Mouse (Mus musculus) WW6 (cell line): ENCODE results near the gene Vipr2.

Experiments used
- DNase-seq: peaks from one replicate; pipeline ENCODE4 v3.0.0-alpha.2; 2013; ENCODE audit warnings: low read depth, low spot score

Gene Vipr2

DNA sequence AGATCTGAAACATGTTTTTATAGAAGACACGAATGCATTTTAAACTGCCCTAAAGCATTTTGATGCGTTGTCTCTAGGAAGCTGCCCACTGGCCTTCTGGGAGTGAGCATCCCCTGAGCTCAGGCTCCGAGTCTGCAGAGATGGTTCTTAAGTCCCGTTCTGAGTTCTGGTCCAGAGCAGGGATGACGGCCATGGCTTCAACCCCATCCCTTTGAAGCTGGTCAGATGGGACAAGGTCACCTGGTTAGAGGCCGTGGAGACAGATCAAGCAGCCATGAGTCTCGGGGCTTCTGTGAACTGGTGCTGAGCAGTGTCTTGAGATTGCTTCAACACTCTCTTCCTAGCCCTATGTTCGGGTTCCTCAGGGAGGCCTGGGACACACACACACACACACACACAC, 19.6 kb downstream of the Vipr2 start:
- no peak for DNase-seq

DNA sequence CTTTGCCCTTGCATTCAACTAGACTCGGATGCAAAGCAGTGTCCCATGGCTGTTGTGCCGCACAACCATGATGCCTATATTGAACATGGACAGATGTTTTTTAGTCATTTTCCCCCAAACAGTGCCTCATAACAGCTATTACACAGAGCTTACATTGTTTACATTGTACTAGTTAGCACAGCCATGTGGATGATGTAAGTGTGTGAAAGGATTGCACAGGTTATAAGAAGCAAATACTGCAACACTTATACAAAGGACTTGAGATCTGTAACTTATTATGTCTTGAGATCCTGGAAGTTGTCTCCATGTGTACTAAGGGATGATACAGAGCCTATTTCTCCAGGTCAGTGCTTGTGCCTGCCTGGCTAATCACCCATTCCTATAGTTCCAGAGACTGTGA, 24.4 kb downstream of the Vipr2 start:
- DNase-seq, result no peak

DNA sequence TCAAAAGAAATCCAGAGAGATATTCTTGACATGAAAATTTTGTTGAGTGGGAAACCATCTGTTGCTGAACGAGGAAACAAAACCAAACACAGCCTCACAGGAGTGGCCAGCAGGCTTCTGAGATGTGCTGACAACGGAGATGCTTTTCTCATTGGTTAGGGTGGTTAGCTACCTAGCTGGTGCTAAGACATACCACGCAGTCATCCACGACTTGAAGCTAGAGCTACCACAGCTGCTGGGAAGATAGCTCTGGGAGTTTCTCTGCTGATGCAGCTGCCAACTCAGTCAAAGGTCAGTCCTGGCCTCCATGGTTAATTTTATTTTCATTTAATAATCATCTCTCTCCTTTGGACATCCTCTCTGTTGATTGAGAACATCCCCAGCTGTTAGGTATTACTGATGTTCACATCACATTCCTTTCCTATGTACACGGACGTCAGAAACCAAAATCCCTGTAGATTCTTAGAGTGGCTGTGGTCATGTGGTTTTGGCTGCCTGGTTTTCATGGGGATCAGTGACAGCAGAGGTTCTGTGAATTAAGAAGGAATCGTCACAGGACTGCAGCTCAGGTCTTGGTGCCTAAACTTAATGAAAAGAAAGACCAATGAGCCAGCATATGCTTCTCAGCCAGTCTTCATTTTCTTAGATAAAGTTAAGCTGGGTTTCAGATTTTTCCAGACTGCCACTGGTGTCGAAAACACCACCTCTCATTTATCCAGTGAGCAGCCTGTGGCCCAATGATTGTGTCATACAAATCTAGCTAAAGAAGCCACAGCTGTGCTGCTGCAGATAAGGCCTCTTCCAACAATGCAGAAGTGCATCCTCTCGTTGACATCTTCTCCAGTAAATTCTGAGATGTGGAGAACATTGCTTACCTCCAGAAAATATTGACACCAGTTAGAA, 32.2 kb downstream of the Vipr2 start:
- DNase-seq, result no peak

- DNase-seq, result no peak
These were observed 33.6 kb downstream of the Vipr2 start for GRCm38 (mm10) chr12:116111007-116111694.

DNA sequence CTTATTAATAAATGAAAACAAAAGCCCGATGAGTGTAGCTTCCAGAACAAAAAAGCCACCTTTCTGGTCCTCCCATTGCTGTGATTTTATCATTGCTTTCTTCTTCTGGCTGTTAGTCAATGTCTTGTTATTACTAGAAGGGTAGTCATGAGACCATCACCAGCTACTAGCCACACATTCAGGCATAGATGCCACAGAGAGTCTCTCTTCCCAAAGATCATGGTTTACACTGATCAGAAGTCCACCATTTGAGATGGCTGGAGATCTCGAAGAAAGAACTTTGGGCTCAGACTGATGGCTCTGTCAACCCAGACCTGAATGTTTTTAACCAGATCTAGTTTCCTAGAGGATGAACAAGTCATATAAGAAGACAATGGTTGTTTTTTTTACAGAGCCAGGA, 38.3 kb downstream of the Vipr2 start:
- no peak for DNase-seq

DNA sequence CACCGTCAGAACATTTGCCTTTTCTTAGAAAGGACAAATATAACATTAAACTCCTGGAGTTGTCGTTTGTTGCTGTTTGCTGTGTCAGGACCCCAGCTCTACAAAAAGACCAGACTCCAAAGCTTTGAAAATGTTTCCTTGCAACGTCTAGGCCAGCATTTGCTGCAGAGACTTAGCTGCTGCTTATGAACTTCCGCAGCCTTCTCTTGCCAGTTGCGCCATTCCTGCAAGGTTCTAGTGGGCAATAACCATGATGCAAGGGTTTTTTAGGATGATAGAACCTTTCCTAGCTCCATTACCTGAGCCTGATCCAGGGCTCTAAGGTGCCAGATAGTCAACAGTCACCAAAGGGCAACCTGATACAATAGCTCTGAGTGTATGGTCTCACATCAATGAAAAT, 38.9 kb downstream of the Vipr2 start:
- DNase-seq, result no peak

DNA sequence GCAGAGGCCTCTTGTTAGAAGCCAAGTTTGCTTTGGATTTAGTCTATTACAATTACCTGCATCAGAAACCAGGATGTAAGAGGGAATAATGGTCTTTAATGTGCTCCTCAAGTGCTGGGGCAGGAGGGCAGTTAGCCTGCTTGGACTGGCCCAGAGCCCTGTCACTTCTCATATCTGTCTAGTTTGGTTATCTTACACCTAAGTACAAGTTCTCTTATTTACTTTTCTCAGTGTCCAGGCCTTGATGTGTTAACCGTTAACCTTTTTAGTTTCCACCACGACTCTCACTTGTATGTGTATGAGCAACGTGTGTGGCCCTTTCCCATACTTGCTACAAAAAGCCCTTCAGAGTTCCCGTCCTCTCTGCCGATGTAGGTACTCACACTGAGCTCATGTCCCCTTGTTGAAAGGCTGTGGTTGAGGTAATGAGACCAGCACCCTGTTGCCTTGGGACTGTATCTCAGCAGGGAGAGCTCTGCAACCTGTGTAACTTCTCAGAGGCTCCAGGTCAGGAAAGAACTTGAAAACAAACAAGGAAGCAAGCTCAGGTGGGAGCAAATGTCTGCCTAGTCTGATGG, 39.9 kb downstream of the Vipr2 start:
- no peak for DNase-seq

DNA sequence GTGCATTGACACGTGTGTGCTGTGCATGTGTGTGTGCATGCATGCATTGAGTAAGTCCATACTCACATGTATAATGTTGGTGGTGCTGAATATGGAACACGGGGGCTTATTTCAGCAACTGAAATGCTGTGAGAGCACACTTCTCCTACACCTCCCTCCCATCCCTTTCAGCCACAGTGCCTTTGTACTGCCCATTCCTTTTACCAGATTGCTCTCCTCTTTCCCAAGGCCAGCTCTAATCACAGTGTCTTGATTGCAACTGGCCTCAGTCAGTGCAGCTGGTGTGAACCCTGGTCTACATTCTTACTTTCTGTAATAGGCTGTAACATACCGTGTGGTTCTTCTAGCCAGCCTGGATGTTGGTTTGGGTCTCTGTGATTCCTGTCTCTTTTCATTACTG, 41.5 kb downstream of the Vipr2 start:
- DNase-seq, result no peak

GRCm38 (mm10) chr12:116123786-116124185, 46.3 kb downstream of the Vipr2 start:
- no peak for DNase-seq

DNA sequence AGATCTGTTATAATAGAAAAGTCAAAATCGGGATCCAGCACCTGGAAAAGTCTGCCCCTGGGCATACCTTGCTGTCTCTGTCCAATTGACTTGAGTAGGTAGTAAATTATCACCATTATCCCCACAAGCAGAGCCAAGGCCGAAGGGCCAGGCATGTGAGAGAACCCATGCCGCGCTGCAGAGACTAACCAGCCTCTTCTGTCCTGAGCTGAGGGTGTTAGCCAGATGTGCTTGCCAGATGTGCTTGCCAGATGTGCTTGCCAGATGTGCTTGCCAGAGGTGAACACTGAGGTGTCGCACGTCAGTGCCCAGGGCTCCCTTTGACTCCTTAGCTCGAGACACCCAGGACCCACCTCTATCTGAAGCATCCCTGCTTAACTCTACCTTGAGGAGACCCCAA, 53.4 kb downstream of the Vipr2 start:
- DNase-seq, result no peak

GRCm38 (mm10) chr12:116132909-116133308, 55.4 kb downstream of the Vipr2 start:
- no peak for DNase-seq

DNA sequence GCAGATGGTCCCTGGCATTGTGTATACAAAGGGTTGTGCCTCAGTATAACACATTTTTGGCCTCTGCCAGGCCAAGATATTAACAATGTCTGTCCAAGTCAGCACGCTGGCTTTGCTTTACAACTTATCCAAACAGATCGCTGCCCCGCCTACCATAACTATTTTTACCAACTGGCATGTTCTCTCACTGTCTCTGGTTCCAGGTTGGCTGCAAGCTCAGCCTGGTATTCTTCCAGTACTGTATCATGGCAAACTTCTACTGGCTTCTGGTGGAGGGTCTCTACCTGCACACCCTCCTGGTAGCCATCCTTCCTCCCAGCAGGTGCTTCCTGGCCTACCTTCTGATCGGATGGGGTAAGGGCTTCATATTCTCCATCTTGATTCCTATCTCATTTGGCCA, 58.4 kb downstream of the Vipr2 start:
- no peak for DNase-seq

- DNase-seq, result no peak
These were observed 61.0 kb downstream of the Vipr2 start for GRCm38 (mm10) chr12:116138322-116139205.

DNA sequence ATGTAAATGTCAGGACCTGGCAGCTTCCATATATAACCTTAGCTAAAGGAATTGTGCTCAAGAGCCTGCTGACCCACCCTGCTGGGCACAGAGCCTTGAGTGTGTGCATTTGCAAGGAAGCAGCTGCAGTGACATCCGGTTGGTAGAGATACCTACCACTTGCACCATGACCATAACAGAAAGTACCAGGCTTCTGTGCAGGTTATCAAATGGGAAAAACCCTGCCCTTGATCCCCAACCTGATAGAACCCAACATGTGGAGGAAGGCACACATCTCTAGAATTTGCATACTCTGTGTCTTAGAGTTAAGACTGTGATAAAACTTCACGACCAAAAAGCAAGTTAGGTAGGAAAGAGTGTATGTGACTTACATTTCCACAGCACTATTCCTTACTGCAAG, 63.1 kb downstream of the Vipr2 start:
- no peak for DNase-seq

DNA sequence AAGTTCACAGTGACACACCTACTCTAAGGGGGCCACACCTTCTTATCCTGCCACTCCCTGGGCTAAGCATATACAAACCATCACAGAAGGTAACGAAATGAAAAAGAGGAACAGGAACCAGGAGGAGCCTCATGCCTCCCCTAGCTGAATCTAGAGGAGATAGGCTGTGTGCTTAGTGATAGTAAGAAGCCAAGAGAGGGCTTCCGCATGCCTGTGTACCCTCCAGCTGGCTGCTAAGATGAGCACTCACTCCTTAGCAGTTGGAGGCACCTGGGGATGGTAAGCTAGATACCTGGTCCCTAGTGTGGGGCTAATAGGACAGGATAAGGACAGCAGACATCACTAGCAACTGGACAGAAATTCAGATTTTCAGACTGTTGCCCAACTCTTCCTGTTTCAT, 64.3 kb downstream of the Vipr2 start:
- DNase-seq, result no peak

GRCm38 (mm10) chr12:116142464-116142863, 64.9 kb downstream of the Vipr2 start:
- DNase-seq, result no peak

DNA sequence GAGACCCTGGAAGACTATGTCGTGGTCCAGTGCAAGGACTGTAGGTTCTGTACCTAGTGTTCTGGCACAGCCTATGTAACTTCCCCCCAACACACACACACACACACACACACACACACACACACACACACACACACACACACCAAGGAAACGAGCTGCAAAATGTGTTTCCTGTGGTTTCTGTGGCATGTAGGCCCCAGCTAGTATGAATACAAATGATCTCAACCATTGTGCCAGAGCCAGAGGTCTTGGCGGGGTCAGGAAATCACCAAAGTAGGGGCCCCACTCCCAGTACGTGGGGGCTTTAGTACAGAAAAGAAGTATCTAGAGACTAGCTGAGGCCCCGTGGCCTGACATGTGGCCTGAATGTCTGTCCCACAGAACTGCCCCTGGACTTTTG, 67.7 kb downstream of the Vipr2 start:
- DNase-seq, result no peak

- DNase-seq, result no peak
These were observed 68.2 kb downstream of the Vipr2 start for GRCm38 (mm10) chr12:116145686-116146085.

- no peak for DNase-seq
These were observed 69.6 kb downstream of the Vipr2 start for GRCm38 (mm10) chr12:116146996-116147634.

- DNase-seq, result no peak
These were observed 75.4 kb downstream of the Vipr2 start for GRCm38 (mm10) chr12:116152866-116153428.
